Mouse (Mus musculus) embryonic facial prominence, embryonic 15.5 days (tissue): Measurements from ENCODE around the gene Stam. TPM values are rescaled to one million over a fixed set of nuclear protein-coding genes. Genes with fewer than 3 reads are reported as not detected.
A peak's percentile ranks its signal among the peaks of the same experiment; 100 is the strongest.
"Not testable (repeated sequence)": the region's sequence is repeated elsewhere in the genome, so short reads cannot be mapped to it uniquely, and the experiment has no call there.

Experiments
- ATAC-seq: fragments of 200-750 bp; cut with Nextera tagmentation; 2 replicates; pipeline ENCODE4 v1.8.0; 2017; ENCODE audit warnings: low read depth, moderate TSS enrichment; ENCODE audit not compliant: insufficient number of reproducible peaks, low FRiP score, low TSS enrichment
- H3K27ac ChIP-seq: fragments of 300-500 bp; sonication (generic); replicated peaks from 2 replicates; pipeline ENCODE4 v1.5.1; 2015; ENCODE audit warnings: mild to moderate bottlenecking, inconsistent platforms
- H3K27me3 ChIP-seq: fragments of 300-500 bp; sonication (generic); 2 replicates; pipeline ENCODE4 v1.6.1; 2015; ENCODE audit warnings: inconsistent platforms
- H3K36me3 ChIP-seq: fragments of 300-500 bp; sonication (generic); 2 replicates; pipeline ENCODE4 v1.6.1; 2015; ENCODE audit warnings: mild to moderate bottlenecking, inconsistent platforms
- H3K4me1 ChIP-seq: fragments of 300-500 bp; sonication (generic); 2 replicates; pipeline ENCODE4 v1.6.1; 2015; ENCODE audit warnings: inconsistent platforms
- H3K4me2 ChIP-seq: fragments of 300-500 bp; sonication (generic); replicated peaks from 2 replicates; pipeline ENCODE4 v1.6.1; 2015; ENCODE audit warnings: mild to moderate bottlenecking, inconsistent platforms
- H3K4me3 ChIP-seq: fragments of 300-500 bp; sonication (generic); replicated peaks from 2 replicates; pipeline ENCODE4 v1.5.1; 2015; ENCODE audit warnings: mild to moderate bottlenecking, inconsistent platforms
- H3K9ac ChIP-seq: fragments of 300-500 bp; sonication (generic); 2 replicates; pipeline ENCODE4 v1.6.1; 2015; ENCODE audit warnings: inconsistent platforms
- H3K9me3 ChIP-seq: fragments of 300-500 bp; sonication (generic); replicated peaks from 2 replicates; pipeline ENCODE4 v1.6.1; 2016; ENCODE audit warnings: inconsistent platforms
- WGBS: fragments of 180-500 bp; shearing (Covaris S2); methylation state at CpG from one replicate; pipeline ENCODE4 v1.1.7; 2015; 5-methylcytosine and 5-hydroxymethylcytosine counted together
- polyA plus RNA-seq: library from polyadenylated mRNA; unstranded; fragments of >200 nt; fragmentation: Nextera tagmentation; extraction: Ambion mirVana; gene quantifications from 2 replicates; pipeline ENCODE4 v1.2.1, GENCODE M21; 2015

The Stam gene
- polyA plus RNA-seq, 1 experiment from 2014 or later, result 76.0 TPM

- Histone ChIP-seq H3K9me3 (no peaks in the 10 kb centered on the region), H3K36me3 (no peaks in the 10 kb centered on the region), H3K27ac (no peak overlapping the region), H3K9ac (no peak overlapping the region), H3K4me3 (no peak overlapping the region), H3K27me3 (no peaks in the 10 kb centered on the region), H3K4me1 (no peaks in the 10 kb centered on the region), H3K4me2 (no peak overlapping the region)
- ATAC-seq, result no peak
- WGBS, result 60% methylated on average over 2 of the region's 2 CpGs
These were observed 7.9 kb upstream of the Stam start for GRCm38 (mm10) chr2:14065704-14066650.

DNA sequence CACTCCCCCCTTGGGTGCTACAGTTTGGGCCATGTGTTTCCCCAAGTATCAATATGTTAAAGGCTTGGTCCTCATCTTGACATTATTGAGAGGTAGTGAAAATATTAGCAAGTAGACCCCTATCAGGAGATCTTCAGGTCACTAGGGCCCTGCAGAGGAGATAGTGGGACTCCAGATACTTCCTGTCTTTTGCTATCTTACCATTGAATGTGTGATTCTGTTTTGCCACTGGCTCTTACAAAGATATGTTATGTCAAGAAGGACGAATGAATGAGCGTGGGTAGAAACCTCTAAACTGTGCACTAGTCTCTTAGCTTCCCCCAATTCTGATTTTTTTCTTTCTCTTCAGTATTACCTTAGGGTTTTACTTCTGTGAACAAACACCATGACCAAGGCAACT lies 4.9 kb upstream of the Stam start:
- Histone ChIP-seq H3K4me1 (0 out of 2 replicates have a peak, but pooled peaks cover 6% of the 10 kb centered on the region), H3K27ac (no peak overlapping the region), H3K4me3 (no peak overlapping the region), H3K36me3 (no peaks in the 10 kb centered on the region), H3K27me3 (no peaks in the 10 kb centered on the region), H3K4me2 (no peak overlapping the region), H3K9me3 (no peaks in the 10 kb centered on the region), H3K9ac (no peak overlapping the region)
- ATAC-seq, result no peak
- WGBS, result 77% methylated on average over 2 of the region's 2 CpGs

DNA sequence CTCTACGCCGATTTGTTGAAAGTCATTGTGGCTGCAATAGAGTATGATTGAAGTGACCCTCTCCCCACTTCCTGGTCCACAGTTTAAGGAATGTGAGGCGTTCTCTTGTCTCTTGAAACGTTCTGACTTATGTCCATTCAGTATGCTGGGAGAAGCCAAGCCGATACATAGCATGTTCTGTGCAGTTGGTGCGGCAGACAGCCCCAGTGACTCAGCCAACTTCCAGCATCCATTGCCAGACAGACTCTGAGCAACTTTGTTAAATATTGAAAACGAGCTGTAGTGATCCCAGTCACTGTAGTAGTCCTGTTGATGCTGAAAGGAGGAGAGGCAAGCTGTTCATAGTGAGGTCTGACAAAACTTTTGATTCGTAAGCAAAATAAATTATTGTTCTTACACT lies 3.4 kb upstream of the Stam start:
- H3K9me3 ChIP-seq, result no peaks in the 10 kb centered on the region
- H3K9ac ChIP-seq, result no peak overlapping the region
- WGBS, result 77% methylated on average over 8 of the region's 8 CpGs
- no peak for ATAC-seq
- no peaks in the 10 kb centered on the region for H3K27me3 ChIP-seq
- no peaks in the 10 kb centered on the region for H3K36me3 ChIP-seq
- no peak overlapping the region for H3K4me2 ChIP-seq
- peaks cover 14% of the 10 kb centered on the region for H3K4me1 ChIP-seq
- H3K27ac ChIP-seq, result no peak overlapping the region
- H3K4me3 ChIP-seq, result no peak overlapping the region

- no peak for ATAC-seq
- Histone ChIP-seq H3K27ac (peak overlapping the region; percentile 98), H3K4me1 (peaks cover 21% of the 10 kb centered on the region), H3K36me3 (no peaks in the 10 kb centered on the region), H3K27me3 (no peaks in the 10 kb centered on the region), H3K9ac (peak overlapping the region; percentile 90), H3K4me3 (peak overlapping the region; percentile 88), H3K9me3 (no peaks in the 10 kb centered on the region), H3K4me2 (peak overlapping the region; percentile 60)
- WGBS, result 12% methylated on average over 8 of the region's 8 CpGs
These were observed 913 bp upstream of the Stam start for GRCm38 (mm10) chr2:14073008-14073361.

GRCm38 (mm10) chr2:14074221-14074901 lies 463 bp downstream of the Stam start:
- Histone ChIP-seq H3K4me2 (peak overlapping the region; percentile 60), H3K4me1 (peaks cover 21% of the 10 kb centered on the region), H3K9me3 (no peaks in the 10 kb centered on the region), H3K9ac (peak overlapping the region; percentile 90), H3K27ac (peak overlapping the region; percentile 98), H3K36me3 (no peaks in the 10 kb centered on the region), H3K4me3 (peak overlapping the region; percentile 88), H3K27me3 (no peaks in the 10 kb centered on the region)
- peak; percentile 60; the same call in 1 of the 2 replicates for ATAC-seq
- 1% methylated on average over 38 of the region's 38 CpGs for WGBS

DNA sequence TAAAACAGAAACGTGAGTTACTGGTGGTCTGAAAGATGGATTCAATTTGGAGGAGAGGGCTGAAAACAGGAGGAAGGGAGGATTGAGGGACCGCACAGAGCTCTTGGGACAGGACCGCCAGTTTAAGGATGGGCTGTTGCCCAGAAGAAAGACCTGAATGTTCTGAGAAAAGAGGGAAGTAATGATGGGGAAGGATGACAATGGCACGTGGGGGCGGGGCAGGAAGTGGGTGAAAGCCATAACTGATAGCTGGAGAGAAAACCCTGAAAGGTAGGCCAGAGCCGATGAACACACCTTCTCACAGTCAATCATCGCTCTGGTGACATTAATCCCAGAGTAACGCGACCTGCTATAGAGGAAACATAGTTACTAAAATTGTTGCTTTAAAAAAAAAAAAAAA lies 4.6 kb downstream of the Stam start:
- H3K9me3 ChIP-seq, H3K36me3 ChIP-seq, H3K4me2 ChIP-seq, H3K4me3 ChIP-seq, ATAC-seq, H3K27me3 ChIP-seq, H3K9ac ChIP-seq, H3K27ac ChIP-seq: not testable (repeated sequence)
- peaks cover 16% of the 10 kb centered on the region for H3K4me1 ChIP-seq
- WGBS, result 82% methylated on average over 9 of the region's 9 CpGs

- no peak overlapping the region for H3K27ac ChIP-seq
- no peak overlapping the region for H3K4me2 ChIP-seq
- H3K27me3 ChIP-seq, result no peaks in the 10 kb centered on the region
- H3K9me3 ChIP-seq, result no peaks in the 10 kb centered on the region
- no peak overlapping the region for H3K4me3 ChIP-seq
- peaks cover 6% of the 10 kb centered on the region; the same call in 1 of the 2 replicates for H3K36me3 ChIP-seq
- ATAC-seq, result no peak
- H3K9ac ChIP-seq, result no peak overlapping the region
- H3K4me1 ChIP-seq, result no peaks in the 10 kb centered on the region
These were observed 26.6 kb downstream of the Stam start for GRCm38 (mm10) chr2:14100533-14100932.

GRCm38 (mm10) chr2:14102603-14103002 lies 28.7 kb downstream of the Stam start:
- Histone ChIP-seq H3K4me1 (no peaks in the 10 kb centered on the region), H3K4me3 (no peak overlapping the region), H3K9me3 (no peaks in the 10 kb centered on the region), H3K27ac (no peak overlapping the region), H3K9ac (no peak overlapping the region), H3K4me2 (no peak overlapping the region), H3K27me3 (no peaks in the 10 kb centered on the region), H3K36me3 (peaks cover 6% of the 10 kb centered on the region; the same call in 1 of the 2 replicates)
- no peak for ATAC-seq
- 77% methylated on average over 2 of the region's 2 CpGs for WGBS

- no peak overlapping the region for H3K9ac ChIP-seq
- no peaks in the 10 kb centered on the region for H3K9me3 ChIP-seq
- H3K4me2 ChIP-seq, result no peak overlapping the region
- no peaks in the 10 kb centered on the region for H3K27me3 ChIP-seq
- no peak overlapping the region for H3K27ac ChIP-seq
- H3K4me3 ChIP-seq, result no peak overlapping the region
- 88% methylated on average over 1 of the region's 1 CpGs for WGBS
- H3K4me1 ChIP-seq, result no peaks in the 10 kb centered on the region
- H3K36me3 ChIP-seq, result peaks cover 6% of the 10 kb centered on the region; the same call in 1 of the 2 replicates
- no peak for ATAC-seq
These were observed 30.0 kb downstream of the Stam start for GRCm38 (mm10) chr2:14103924-14104323.

DNA sequence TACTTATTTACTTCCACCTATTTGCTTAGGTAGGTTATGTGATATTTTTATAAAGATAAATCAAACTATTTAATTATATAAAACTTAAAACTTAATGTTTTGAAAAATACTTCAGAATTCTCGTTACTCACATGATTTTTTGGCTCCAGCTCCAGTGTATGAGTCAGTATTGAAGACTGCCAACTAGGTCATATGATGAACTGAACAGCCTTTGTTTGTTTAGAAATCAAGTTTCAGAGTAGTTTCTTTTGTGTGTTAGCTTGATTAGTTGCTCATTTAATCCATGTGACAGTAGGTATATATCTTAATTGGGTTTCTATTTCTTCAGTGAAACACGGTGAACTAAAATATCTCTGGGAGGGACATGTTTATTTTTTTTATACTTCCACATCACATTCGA lies 33.8 kb downstream of the Stam start:
- Histone ChIP-seq H3K36me3 (peaks cover 6% of the 10 kb centered on the region; the same call in 1 of the 2 replicates), H3K4me2 (no peak overlapping the region), H3K4me3 (no peak overlapping the region), H3K27me3 (no peaks in the 10 kb centered on the region), H3K27ac (no peak overlapping the region), H3K9me3 (no peaks in the 10 kb centered on the region), H3K4me1 (no peaks in the 10 kb centered on the region), H3K9ac (no peak overlapping the region)
- WGBS, result 78% methylated on average over 3 of the region's 3 CpGs
- no peak for ATAC-seq

- no peak overlapping the region for H3K27ac ChIP-seq
- H3K27me3 ChIP-seq, result no peaks in the 10 kb centered on the region
- H3K9me3 ChIP-seq, result no peaks in the 10 kb centered on the region
- no peaks in the 10 kb centered on the region for H3K4me1 ChIP-seq
- H3K9ac ChIP-seq, result no peak overlapping the region
- no peak overlapping the region for H3K4me2 ChIP-seq
- peaks cover 24% of the 10 kb centered on the region for H3K36me3 ChIP-seq
- no peak overlapping the region for H3K4me3 ChIP-seq
- ATAC-seq, result no peak
- 88% methylated on average over 6 of the region's 6 CpGs for WGBS
These were observed 52.5 kb downstream of the Stam start for GRCm38 (mm10) chr2:14126387-14126786.
